Mouse (Mus musculus): ENCODE data around the gene Prkcz. TPM values are rescaled to one million over a fixed set of nuclear protein-coding genes. Genes with fewer than 3 reads are reported as not detected.

The Prkcz gene
- total RNA-seq, 2 experiments from 2014 or later: 1.1 to 2.1 TPM

- peak; percentile 61 for DNase-seq
- TF ChIP-seq CTCF (IDR thresholded peaks at IDR 0.05): no peak
- intact Hi-C loops (cut with DNase I): loop anchor here (2.0 kb wide), 1 partner anchor 45 kb away; no protein-coding TSS in a partner anchor
- H3K4me3 ChIP-seq: peak overlapping the region; percentile 94
- H3K27ac ChIP-seq: peak overlapping the region; percentile 86
Measured at GRCm38 (mm10) chr4:155217241-155218103, 143.7 kb downstream of the Prkcz start.

GRCm38 (mm10) chr4:155215773-155216630 is 145.2 kb downstream of the Prkcz start:
- H3K4me3 ChIP-seq: peak overlapping the region; percentile 94
- H3K27ac ChIP-seq: peak overlapping the region; percentile 86
- DNase-seq: peak; percentile 53
- peak; percentile 4; the same call in 1 of the 2 replicates for TF ChIP-seq CTCF (IDR thresholded peaks at IDR 0.05)
- intact Hi-C loops (cut with DNase I): no loop called here

GRCm38 (mm10) chr4:155215203-155215602 is 146.0 kb downstream of the Prkcz start:
- Histone ChIP-seq H3K27ac (peak overlapping the region; percentile 86), H3K4me3 (peak overlapping the region; percentile 94)
- TF ChIP-seq CTCF (IDR thresholded peaks at IDR 0.05): no peak
- intact Hi-C loops (cut with DNase I): no loop called here
- no peak for DNase-seq

GRCm38 (mm10) chr4:155214793-155215192 is 146.4 kb downstream of the Prkcz start:
- no peak for TF ChIP-seq CTCF (IDR thresholded peaks at IDR 0.05)
- intact Hi-C loops (cut with DNase I): no loop called here
- Histone ChIP-seq H3K4me3 (peak overlapping the region; percentile 94), H3K27ac (peak overlapping the region; percentile 86)
- no peak for DNase-seq

DNA sequence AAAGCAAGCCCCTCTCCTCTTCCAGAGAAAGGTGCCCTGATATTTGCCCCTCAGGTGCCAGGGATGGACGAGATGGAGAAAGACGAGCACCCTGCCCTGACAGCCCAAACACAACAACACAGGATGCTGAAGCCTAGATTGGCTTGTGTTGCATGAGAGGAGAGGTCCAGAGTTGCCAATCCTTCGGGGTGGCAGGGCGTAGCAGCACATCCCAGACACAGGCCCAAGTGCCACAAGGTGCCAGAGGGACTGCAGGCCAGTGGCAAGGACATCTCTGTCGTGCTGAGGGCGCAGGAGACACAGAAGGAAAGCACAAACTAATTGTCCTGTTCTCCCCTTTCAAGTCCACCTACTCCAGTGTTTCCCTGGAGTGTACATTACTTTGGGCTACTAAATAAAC is 147.0 kb downstream of the Prkcz start:
- Histone ChIP-seq H3K4me3 (peak overlapping the region; percentile 94), H3K27ac (peak overlapping the region; percentile 86)
- intact Hi-C loops (cut with DNase I): no loop called here
- TF ChIP-seq CTCF (IDR thresholded peaks at IDR 0.05): no peak
- DNase-seq: no peak

- H3K4me3 ChIP-seq: no peak overlapping the region
- DNase-seq: no peak
- intact Hi-C loops (cut with DNase I): no loop called here
Measured at GRCm38 (mm10) chr4:155213752-155214054, 147.5 kb downstream of the Prkcz start.

DNA sequence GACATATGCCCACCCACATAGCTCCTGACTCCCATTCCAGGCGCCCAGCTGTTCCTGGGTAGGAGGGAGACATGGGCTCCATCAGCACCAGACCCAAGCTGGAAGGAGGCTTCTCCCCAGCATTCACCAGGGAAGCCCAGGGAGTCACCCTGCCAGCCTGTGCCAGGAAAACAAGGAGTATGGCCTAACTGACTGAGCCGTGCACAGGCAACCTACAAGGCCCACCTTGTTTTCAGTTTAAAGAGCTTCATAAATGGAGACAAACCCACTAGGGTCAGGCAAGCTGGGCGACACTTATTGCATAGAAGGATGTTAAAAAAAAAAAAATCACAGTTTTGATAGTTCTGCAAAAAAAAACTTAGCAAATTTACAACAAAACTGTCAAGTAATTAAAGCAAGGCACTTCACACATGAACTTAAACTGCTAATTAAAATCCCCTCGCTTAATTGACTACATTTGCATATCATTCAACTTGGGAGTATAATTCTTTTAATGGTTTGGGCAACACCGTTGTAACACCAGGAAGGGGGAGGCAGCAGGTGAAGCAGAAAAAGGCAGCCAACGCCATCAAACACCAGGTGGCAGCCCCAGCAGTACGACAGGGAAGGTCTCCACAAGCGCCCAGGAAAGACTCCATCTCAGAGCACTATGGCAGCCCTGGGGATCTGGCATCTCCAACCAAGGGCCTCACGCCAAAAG is 148.0 kb downstream of the Prkcz start:
- Histone ChIP-seq H3K4me3 (0 out of 2 replicates have a peak overlapping the region, but pooled peaks have one; percentile 2), H3K27ac (peak overlapping the region; percentile 86; the same call in 1 of the 2 replicates)
- intact Hi-C loops (cut with DNase I): no loop called here
- DNase-seq: no peak
- no peak for TF ChIP-seq CTCF (IDR thresholded peaks at IDR 0.05)

More at GRCm38 (mm10) chr4:155213752-155214054, 147.5 kb downstream of the Prkcz start:
- H3K27ac ChIP-seq: peak overlapping the region; percentile 86
- TF ChIP-seq CTCF (IDR thresholded peaks at IDR 0.05): no peak

Other genes with a start within 250 kb of the Prkcz start
- 10 to 100 TPM; 28.5 to 35.6 TPM for gene Ski, start 138.8 kb downstream of the Prkcz start, total RNA-seq (2021)
- gene Faap20, start 111.6 kb downstream of the Prkcz start, total RNA-seq (2021): 1 to 10 TPM; 4.6 to 6.1 TPM
- gene Gabrd, start 36.8 kb upstream of the Prkcz start, total RNA-seq (2021): under 1 TPM; 0.20 TPM
- gene Cfap74, start 47.8 kb upstream of the Prkcz start, total RNA-seq (2021): 1 to 10 TPM in 1 of 2 experiments, under 1 TPM in 1; 0.23 to 1.0 TPM
- 100 to 1,000 TPM; 215 to 248 TPM for gene Tmem52, start 107.8 kb upstream of the Prkcz start, total RNA-seq (2021)
- gene Gnb1, start 130.0 kb upstream of the Prkcz start, total RNA-seq (2021): 10 to 100 TPM; 48.8 to 75.8 TPM
- gene Nadk, start 201.0 kb upstream of the Prkcz start, total RNA-seq (2021): 10 to 100 TPM; 16.4 to 21.5 TPM
- gene Slc35e2, start 240.1 kb upstream of the Prkcz start, total RNA-seq (2021): 1 to 10 TPM; 3.3 to 5.7 TPM

Measured in gastrocnemius, adult 2 months (tissue).